Mouse (Mus musculus) limb, embryonic 15.5 days (tissue): Measurements from ENCODE around the gene Immp1l. TPM values are rescaled to one million over a fixed set of nuclear protein-coding genes. Genes with fewer than 3 reads are reported as not detected.

ENCODE experiments used
- microRNA-seq: library from miRNA; unstranded; fragments of <30 nt; microRNA quantifications from one replicate; pipeline ENCODE4, GENCODE M21; 2016
- polyA plus RNA-seq: library from polyadenylated mRNA; unstranded; fragments of >200 nt; fragmentation: Nextera tagmentation; extraction: Ambion mirVana; gene quantifications from 2 replicates; pipeline ENCODE4 v1.2.1, GENCODE M21; 2015

Immp1l gene
- polyA plus RNA-seq, 1 experiment from 2014 or later, result 133 TPM

Small RNA genes within 50 kb of the gene (microRNA-seq; reads per million reads assigned to microRNA genes)
- not detected for gene Gm22002

Other genes with a start within 250 kb of the Immp1l start
- gene Pax6, start 235.7 kb upstream of the Immp1l start, polyA plus RNA-seq, result 0.26 and 0.36 TPM in 2 replicates
- gene Elp4, start 74 bp upstream of the Immp1l start, polyA plus RNA-seq, result 30.8 and 31.6 TPM in 2 replicates
- 35.4 and 35.9 TPM in 2 replicates for gene Dnajc24, start 98.9 kb downstream of the Immp1l start, polyA plus RNA-seq